Mouse (Mus musculus): ENCODE data around the gene Ppox. TPM values are rescaled to one million over a fixed set of nuclear protein-coding genes. Genes with fewer than 3 reads are reported as not detected.
A peak's percentile ranks its signal among the peaks of the same experiment; 100 is the strongest.
"Not testable (repeated sequence)": the region's sequence is repeated elsewhere in the genome, so short reads cannot be mapped to it uniquely, and the experiment has no call there.

Ppox gene
- polyA plus RNA-seq, 1 experiment from 2014 or later = 65.3 TPM

DNA sequence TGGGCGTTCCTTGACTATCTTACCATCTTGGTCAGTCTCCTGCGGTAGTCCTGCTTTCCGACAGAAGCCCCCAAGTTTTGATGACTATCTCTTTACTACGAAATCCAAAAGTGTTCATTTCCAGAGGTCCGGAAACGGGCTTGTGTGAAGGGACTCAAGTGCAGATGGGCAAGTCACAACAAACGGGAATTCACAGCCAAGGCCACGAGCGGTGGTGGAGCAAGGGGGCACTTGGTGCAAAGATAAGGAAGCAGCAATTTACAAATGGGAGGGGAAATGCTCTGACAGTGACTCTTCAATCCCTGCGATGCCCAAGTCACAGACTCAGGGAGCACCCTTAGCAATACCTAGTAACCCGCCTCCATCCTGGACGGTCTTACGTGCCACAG lies 33.5 kb downstream of the Ppox start:
- Histone ChIP-seq H3K4me2 (ENCODE audit: low read depth) (peak overlapping the region; percentile 44), H3K27me3 (ENCODE audit: control insufficient read depth, insufficient read depth, low read length) (no peaks in the 10 kb centered on the region), H3K4me3 (ENCODE audit: low read depth, low read length) (peak overlapping the region; percentile 82), H3K4me1 (ENCODE audit: control insufficient read depth, insufficient read depth, low read length) (peaks cover 36% of the 10 kb centered on the region), H3K9ac (ENCODE audit: low read length) (peak overlapping the region; percentile 48), H3K9me3 (ENCODE audit: control insufficient read depth, low read length) (no peaks in the 10 kb centered on the region), H3K36me3 (ENCODE audit: control insufficient read depth, insufficient read depth, low read length) (no peaks in the 10 kb centered on the region), H3K27ac (ENCODE audit: low read depth, low read length) (0 out of 2 replicates have a peak overlapping the region, but pooled peaks have one; percentile 30)
- DNase-seq (ENCODE audit: low spot score) (no peak), ATAC-seq (ENCODE audit: insufficient read depth, low FRiP score, low TSS enrichment) (peak; percentile 14)
- 10% methylated on average over 13 of the region's 13 CpGs for WGBS

DNA sequence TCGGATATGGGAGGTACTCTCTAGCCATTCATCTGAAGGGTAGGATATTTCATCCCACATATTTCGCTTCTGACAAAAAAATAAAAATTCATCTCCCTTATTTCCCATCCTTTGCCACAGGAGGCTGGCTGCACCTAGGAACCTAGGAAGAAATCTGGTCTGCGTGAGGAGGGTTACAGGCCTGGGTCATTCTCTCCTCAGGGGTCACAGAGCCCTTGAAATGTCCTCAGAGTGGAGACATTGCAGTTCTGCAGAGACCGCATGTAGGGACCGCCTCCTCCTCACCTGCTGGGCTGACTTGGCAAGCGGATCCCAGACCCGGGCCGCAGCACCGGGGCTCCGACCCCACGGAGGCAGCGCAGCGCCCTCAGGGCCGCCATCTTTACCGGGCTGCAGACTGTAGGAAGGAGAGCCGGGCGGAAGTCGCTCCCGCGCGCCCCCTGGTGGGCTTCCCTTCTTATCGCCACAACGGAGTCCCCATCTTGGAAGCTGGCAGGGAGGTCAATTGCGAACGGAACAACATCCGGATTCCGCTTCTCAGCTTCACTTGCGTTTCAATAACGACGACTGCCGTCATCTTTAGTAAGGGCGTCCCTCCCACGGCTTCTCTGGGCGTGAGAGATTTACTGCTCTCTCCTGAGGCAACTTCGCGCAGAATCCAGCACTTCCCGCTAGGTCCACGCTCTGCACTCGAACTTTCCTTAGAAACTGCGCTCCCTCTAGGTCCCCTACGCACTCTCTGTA lies 34.1 kb downstream of the Ppox start:
- DNase-seq (ENCODE audit: low spot score) = peak; percentile 97
- H3K9ac ChIP-seq (ENCODE audit: low read length) = peak overlapping the region; percentile 93
- no peaks in the 10 kb centered on the region for H3K27me3 ChIP-seq (ENCODE audit: control insufficient read depth, insufficient read depth, low read length)
- peak; percentile 88 for ATAC-seq (ENCODE audit: insufficient read depth, low FRiP score, low TSS enrichment)
- under 1% methylated on average over 41 of the region's 41 CpGs for WGBS
- peaks cover 30% of the 10 kb centered on the region for H3K4me1 ChIP-seq (ENCODE audit: control insufficient read depth, insufficient read depth, low read length)
- 0 out of 2 replicates have a peak overlapping the region, but pooled peaks have one; percentile 42 for H3K27ac ChIP-seq (ENCODE audit: low read depth, low read length)
- H3K36me3 ChIP-seq (ENCODE audit: control insufficient read depth, insufficient read depth, low read length) = no peaks in the 10 kb centered on the region
- peak overlapping the region; percentile 82 for H3K4me3 ChIP-seq (ENCODE audit: low read depth, low read length)
- H3K4me2 ChIP-seq (ENCODE audit: low read depth) = peak overlapping the region; percentile 84
- H3K9me3 ChIP-seq (ENCODE audit: control insufficient read depth, low read length) = no peaks in the 10 kb centered on the region

DNA sequence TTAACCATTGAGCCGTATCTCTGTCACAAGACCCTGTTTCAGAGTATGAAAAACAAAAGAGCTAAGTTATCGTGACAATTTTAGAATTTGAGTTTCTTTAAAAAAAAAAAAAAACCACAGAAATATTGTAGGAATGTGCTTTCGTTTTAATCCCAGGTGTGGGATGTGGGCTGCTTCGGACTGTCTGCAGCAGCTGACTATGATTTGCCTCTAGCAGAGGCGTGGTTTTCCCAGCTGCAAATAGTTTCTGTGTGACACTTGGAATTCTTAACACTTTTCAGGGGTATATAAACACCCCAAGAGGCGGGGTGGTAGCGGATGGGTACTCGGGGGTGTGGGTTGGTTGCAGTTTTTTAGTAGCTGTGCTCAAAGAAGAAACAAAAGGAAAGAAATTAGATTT lies 35.6 kb downstream of the Ppox start:
- H3K4me2 ChIP-seq (ENCODE audit: low read depth) = no peak overlapping the region
- ATAC-seq (ENCODE audit: insufficient read depth, low FRiP score, low TSS enrichment) = no peak
- H3K4me3 ChIP-seq (ENCODE audit: low read depth, low read length) = no peak overlapping the region; the same call in 1 of the 2 replicates
- H3K36me3 ChIP-seq (ENCODE audit: control insufficient read depth, insufficient read depth, low read length) = no peaks in the 10 kb centered on the region
- no peak overlapping the region for H3K9ac ChIP-seq (ENCODE audit: low read length)
- H3K4me1 ChIP-seq (ENCODE audit: control insufficient read depth, insufficient read depth, low read length) = peaks cover 17% of the 10 kb centered on the region
- DNase-seq (ENCODE audit: low spot score) = no peak
- no peaks in the 10 kb centered on the region for H3K27me3 ChIP-seq (ENCODE audit: control insufficient read depth, insufficient read depth, low read length)
- WGBS = 93% methylated on average over 8 of the region's 8 CpGs
- H3K9me3 ChIP-seq (ENCODE audit: control insufficient read depth, low read length) = no peaks in the 10 kb centered on the region
- H3K27ac ChIP-seq (ENCODE audit: low read depth, low read length) = no peak overlapping the region

DNA sequence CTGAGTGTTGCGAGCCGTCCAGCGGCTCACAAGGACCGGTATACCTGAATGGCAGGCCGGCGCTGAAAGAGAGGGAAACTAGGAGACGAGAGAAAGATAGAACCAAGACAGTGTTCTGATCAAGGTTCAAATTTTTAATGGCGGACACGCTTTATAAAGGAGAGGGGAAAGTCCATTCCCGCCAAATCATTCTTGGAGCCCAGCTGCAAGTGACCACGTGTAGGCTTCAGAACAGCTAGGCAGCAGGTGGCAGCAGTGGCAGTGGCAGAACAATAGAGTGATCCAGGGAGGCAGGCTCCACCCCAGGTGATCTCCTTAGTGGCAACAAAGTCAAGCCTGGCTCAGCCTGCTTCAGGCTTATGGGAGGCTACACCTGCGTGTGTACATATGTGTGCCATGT lies 39.0 kb downstream of the Ppox start:
- not testable (repeated sequence) for ATAC-seq (ENCODE audit: insufficient read depth, low FRiP score, low TSS enrichment)

DNA sequence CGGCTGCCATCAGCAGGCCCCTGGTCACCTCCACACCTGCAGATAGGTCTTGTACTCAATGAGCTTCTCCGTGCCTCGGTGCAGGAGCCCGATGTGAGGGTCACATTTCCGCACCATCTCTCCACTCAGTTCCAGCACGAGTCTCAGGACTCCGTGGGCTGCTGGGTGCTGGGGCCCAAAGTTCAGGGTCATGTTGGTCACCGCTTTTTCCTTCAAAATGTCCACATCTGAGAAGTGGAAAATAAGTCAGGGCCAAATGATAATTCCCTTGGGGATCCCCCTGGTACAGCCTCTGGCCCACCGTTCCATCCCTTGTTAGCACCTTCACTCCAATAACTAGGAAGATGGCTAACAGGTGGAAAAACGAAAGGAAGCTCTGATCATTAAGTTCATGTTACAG lies 40.1 kb downstream of the Ppox start:
- no peak overlapping the region for H3K4me3 ChIP-seq (ENCODE audit: low read depth, low read length)
- no peak overlapping the region for H3K9ac ChIP-seq (ENCODE audit: low read length)
- ATAC-seq (ENCODE audit: insufficient read depth, low FRiP score, low TSS enrichment) (no peak), DNase-seq (ENCODE audit: low spot score) (no peak)
- no peaks in the 10 kb centered on the region for H3K27me3 ChIP-seq (ENCODE audit: control insufficient read depth, insufficient read depth, low read length)
- H3K9me3 ChIP-seq (ENCODE audit: control insufficient read depth, low read length) = no peaks in the 10 kb centered on the region
- WGBS = 92% methylated on average over 10 of the region's 10 CpGs
- no peak overlapping the region for H3K4me2 ChIP-seq (ENCODE audit: low read depth)
- peaks cover 9% of the 10 kb centered on the region for H3K36me3 ChIP-seq (ENCODE audit: control insufficient read depth, insufficient read depth, low read length)
- H3K4me1 ChIP-seq (ENCODE audit: control insufficient read depth, insufficient read depth, low read length) = peaks cover under 1% of the 10 kb centered on the region; the same call in 1 of the 2 replicates
- H3K27ac ChIP-seq (ENCODE audit: low read depth, low read length) = no peak overlapping the region

More for the DNA sequence above, 39.0 kb downstream of the Ppox start:
- H3K9me3 ChIP-seq (ENCODE audit: control insufficient read depth, low read length); H3K27me3 ChIP-seq (ENCODE audit: control insufficient read depth, insufficient read depth, low read length); H3K4me3 ChIP-seq (ENCODE audit: low read depth, low read length); H3K36me3 ChIP-seq (ENCODE audit: control insufficient read depth, insufficient read depth, low read length); H3K4me2 ChIP-seq (ENCODE audit: low read depth); H3K9ac ChIP-seq (ENCODE audit: low read length); H3K4me1 ChIP-seq (ENCODE audit: control insufficient read depth, insufficient read depth, low read length); DNase-seq (ENCODE audit: low spot score); H3K27ac ChIP-seq (ENCODE audit: low read depth, low read length): not testable (repeated sequence)
- WGBS = 87% methylated on average over 12 of the region's 12 CpGs

DNA sequence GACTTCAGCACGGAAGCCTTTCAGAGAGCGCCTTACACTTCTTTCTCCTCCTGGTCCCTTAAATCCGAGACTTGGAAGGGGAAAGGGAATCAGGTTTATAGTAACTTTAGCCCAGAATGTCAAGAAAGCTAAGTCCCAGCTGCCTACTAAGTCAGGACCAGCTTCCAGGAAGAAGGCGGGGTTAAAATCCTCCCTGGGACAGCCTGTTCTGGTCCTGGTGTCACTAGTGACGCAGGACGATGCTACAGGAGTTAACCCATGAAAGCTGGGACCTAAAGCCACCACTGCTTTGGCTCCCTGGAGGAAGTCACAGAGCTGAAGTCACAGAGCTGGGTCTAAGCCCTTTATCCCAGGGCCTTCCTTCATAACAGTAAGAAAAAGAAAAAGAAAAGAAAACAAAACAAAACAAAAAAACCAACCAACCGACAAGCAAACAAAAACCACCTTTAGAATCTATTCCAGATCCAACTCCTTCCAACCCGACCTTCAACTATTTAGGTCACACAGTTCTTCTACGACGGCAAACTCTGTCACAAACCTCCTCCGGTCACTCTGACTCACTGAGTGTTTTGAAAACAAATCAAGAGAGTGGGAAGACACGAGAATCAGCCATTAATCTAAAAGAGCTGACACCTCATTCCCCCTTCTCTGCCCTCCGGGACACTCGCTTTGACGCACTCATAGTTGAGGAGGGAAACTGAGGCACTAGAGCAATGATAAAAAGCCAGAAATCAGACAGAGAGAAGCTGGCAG lies 40.8 kb downstream of the Ppox start:
- Histone ChIP-seq H3K4me2 (ENCODE audit: low read depth) (no peak overlapping the region), H3K36me3 (ENCODE audit: control insufficient read depth, insufficient read depth, low read length) (peaks cover 11% of the 10 kb centered on the region), H3K27me3 (ENCODE audit: control insufficient read depth, insufficient read depth, low read length) (no peaks in the 10 kb centered on the region), H3K9ac (ENCODE audit: low read length) (no peak overlapping the region), H3K4me1 (ENCODE audit: control insufficient read depth, insufficient read depth, low read length) (no peaks in the 10 kb centered on the region), H3K27ac (ENCODE audit: low read depth, low read length) (no peak overlapping the region), H3K4me3 (ENCODE audit: low read depth, low read length) (no peak overlapping the region), H3K9me3 (ENCODE audit: control insufficient read depth, low read length) (no peaks in the 10 kb centered on the region)
- ATAC-seq (ENCODE audit: insufficient read depth, low FRiP score, low TSS enrichment) (no peak), DNase-seq (ENCODE audit: low spot score) (no peak)
- WGBS = 87% methylated on average over 15 of the region's 15 CpGs

DNA sequence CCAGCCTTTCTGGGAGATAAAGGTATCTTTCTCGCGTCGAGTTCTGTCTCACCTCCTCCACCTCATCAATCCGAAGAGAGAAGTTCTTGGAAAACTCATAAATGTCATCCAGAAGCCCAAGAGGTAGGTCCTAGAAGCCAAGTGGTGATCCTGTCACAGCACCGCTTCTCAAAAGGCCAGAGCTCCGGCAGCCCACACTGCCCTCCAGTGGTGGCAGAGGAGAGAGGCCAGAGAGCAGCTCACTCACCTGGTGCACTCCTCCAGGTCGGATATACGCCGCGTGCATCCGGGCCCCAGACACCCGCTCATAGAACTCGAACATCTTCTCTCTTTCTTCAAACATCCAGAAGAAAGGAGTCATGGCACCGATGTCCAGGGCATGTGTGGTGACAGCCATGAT lies 42.5 kb downstream of the Ppox start:
- Histone ChIP-seq H3K4me3 (ENCODE audit: low read depth, low read length) (no peak overlapping the region), H3K4me2 (ENCODE audit: low read depth) (no peak overlapping the region), H3K4me1 (ENCODE audit: control insufficient read depth, insufficient read depth, low read length) (no peaks in the 10 kb centered on the region), H3K27ac (ENCODE audit: low read depth, low read length) (no peak overlapping the region), H3K9me3 (ENCODE audit: control insufficient read depth, low read length) (no peaks in the 10 kb centered on the region), H3K9ac (ENCODE audit: low read length) (no peak overlapping the region), H3K27me3 (ENCODE audit: control insufficient read depth, insufficient read depth, low read length) (no peaks in the 10 kb centered on the region), H3K36me3 (ENCODE audit: control insufficient read depth, insufficient read depth, low read length) (peaks cover 19% of the 10 kb centered on the region)
- 74% methylated on average over 14 of the region's 14 CpGs for WGBS
- no peak for ATAC-seq (ENCODE audit: insufficient read depth, low FRiP score, low TSS enrichment)
- peak; percentile 71 for DNase-seq (ENCODE audit: low spot score)

DNA sequence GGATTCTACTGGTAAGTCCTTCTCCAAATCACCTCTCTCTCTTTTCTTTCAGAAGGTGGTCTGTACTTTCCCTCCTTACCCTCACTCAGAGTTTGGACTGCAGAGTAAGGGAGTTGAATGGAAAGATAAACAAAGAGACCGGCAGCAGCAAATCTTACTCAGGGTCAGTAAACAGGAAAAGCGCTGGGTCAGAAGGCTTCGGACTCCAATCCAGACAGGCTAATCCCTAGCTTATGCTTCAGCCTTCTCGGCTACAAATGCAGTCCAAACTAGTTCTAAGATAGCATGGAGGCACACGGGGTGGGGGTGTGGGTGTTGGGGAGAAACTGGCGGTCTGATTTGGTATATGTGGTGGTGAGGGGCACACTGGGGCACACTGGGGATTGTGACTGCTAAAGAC lies 43.5 kb downstream of the Ppox start:
- Histone ChIP-seq H3K4me3 (ENCODE audit: low read depth, low read length) (no peak overlapping the region), H3K27me3 (ENCODE audit: control insufficient read depth, insufficient read depth, low read length) (no peaks in the 10 kb centered on the region), H3K4me2 (ENCODE audit: low read depth) (no peak overlapping the region), H3K27ac (ENCODE audit: low read depth, low read length) (no peak overlapping the region), H3K9ac (ENCODE audit: low read length) (no peak overlapping the region), H3K36me3 (ENCODE audit: control insufficient read depth, insufficient read depth, low read length) (peaks cover 19% of the 10 kb centered on the region), H3K9me3 (ENCODE audit: control insufficient read depth, low read length) (no peaks in the 10 kb centered on the region), H3K4me1 (ENCODE audit: control insufficient read depth, insufficient read depth, low read length) (no peaks in the 10 kb centered on the region)
- ATAC-seq (ENCODE audit: insufficient read depth, low FRiP score, low TSS enrichment) (no peak), DNase-seq (ENCODE audit: low spot score) (no peak)
- 90% methylated on average over 6 of the region's 6 CpGs for WGBS

DNA sequence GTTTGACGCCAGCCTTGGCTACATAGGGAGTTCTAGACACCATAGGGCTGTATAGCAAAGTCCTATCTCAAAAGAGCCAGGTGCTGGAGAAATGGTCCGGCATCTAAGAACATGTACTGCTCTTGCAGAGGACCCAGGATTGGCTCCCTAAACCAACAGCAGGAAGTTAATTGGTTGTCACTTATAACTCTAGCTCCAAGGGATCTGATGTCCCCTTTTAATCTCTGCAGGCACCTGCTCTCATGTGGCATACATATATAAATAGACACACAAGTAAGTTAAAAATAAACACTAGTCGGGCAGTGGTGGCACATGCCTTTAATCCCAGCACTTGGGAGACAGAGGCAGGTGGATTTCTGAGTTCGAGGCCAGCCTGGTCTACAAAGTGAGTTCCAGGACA lies 45.2 kb downstream of the Ppox start:
- no peaks in the 10 kb centered on the region for H3K4me1 ChIP-seq (ENCODE audit: control insufficient read depth, insufficient read depth, low read length)
- 87% methylated on average over 4 of the region's 4 CpGs for WGBS
- no peaks in the 10 kb centered on the region for H3K27me3 ChIP-seq (ENCODE audit: control insufficient read depth, insufficient read depth, low read length)
- no peak overlapping the region for H3K27ac ChIP-seq (ENCODE audit: low read depth, low read length)
- no peak overlapping the region for H3K4me2 ChIP-seq (ENCODE audit: low read depth)
- ATAC-seq (ENCODE audit: insufficient read depth, low FRiP score, low TSS enrichment) (no peak), DNase-seq (ENCODE audit: low spot score) (no peak)
- no peak overlapping the region for H3K9ac ChIP-seq (ENCODE audit: low read length)
- peaks cover 19% of the 10 kb centered on the region for H3K36me3 ChIP-seq (ENCODE audit: control insufficient read depth, insufficient read depth, low read length)
- no peak overlapping the region for H3K4me3 ChIP-seq (ENCODE audit: low read depth, low read length)
- no peaks in the 10 kb centered on the region for H3K9me3 ChIP-seq (ENCODE audit: control insufficient read depth, low read length)
